Mouse (Mus musculus): ENCODE measurements around the gene Ttll10.

Gene Ttll10

DNA sequence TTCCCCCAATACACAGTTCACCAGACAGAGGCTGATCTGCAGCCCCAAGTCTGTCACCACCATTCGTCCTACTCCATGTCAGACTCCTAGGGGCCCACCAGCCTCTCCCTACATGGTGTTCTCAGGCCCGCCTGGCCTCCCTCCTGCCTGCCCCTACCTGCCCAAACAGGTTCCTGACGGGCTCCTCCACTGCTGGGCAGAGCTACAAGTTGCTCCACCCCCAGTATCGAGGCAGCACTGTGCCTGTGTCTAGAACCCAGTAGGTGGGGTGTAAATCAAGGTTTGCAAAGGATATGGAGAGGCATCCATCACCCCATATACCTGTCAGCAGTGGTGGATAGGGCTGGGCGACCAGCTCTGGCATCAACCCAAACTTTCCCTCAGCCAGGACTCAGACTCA, at the start of gene Ttll10:
TSS of gene Ttll10 (minus strand) at position 154 of the 400 bp plus-strand sequence.
- DNase-seq (ENCODE audit: low spot score), result peak; percentile 80

GRCm38 (mm10) chr4:156103342-156103741, 44.1 kb upstream of the Ttll10 start:
- DNase-seq (ENCODE audit: low spot score), result no peak

- DNase-seq (ENCODE audit: low spot score), result peak; percentile 23
Measured at GRCm38 (mm10) chr4:156101481-156101903, 42.3 kb upstream of the Ttll10 start.

DNA sequence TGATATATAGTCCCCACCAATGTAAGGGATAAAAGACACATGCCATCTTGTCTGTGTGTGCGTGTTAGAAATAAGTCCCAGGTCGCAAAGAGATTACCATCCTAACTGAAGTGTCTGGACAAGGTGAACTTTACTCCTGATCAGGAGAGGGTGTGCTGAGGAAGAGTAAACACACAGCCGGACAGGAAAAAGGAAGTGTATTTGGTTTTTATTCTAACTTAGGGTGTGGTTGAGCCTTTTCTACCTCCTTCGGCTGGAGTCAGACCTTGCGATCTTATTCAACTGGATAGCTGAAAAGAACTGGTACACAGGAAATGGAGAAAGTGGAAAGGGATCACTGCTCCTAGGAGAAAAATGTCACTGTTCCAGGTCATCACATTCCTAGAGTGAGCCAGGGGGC, 41.3 kb upstream of the Ttll10 start:
- DNase-seq (ENCODE audit: low spot score), result no peak

GRCm38 (mm10) chr4:156099427-156099826, 40.2 kb upstream of the Ttll10 start:
- no peak for DNase-seq (ENCODE audit: low spot score)

DNA sequence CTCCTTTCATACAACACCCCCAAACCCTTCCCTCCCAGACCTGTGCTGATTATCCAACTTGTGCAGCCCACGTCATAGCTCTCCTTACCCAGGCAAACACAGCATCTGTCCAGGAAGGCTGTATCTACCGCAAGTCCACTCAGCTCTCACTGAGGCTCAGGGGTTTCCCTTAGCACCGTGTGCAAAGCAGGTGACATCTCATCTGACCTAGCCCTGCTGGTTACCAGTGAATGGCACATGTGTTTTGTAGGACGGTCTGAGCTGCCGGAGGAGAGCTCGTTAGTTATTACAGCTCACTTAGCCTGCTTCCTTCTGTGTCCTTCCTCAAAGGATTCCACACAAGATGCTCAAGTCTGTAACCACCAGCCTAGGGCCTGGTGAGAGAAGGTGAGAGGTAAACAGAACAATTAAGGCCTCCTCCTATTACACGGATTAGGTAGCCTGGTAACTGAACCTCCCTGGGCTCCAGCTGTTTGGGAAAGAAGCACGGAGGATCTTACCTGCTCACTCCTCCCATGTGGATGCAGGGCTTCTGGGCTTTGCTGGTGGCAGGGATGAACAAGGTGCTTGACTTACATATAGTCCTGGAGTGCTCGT, 38.7 kb upstream of the Ttll10 start:
- DNase-seq (ENCODE audit: low spot score), result no peak

GRCm38 (mm10) chr4:156096191-156096590, 37.0 kb upstream of the Ttll10 start:
- DNase-seq (ENCODE audit: low spot score), result no peak

GRCm38 (mm10) chr4:156093758-156094157, 34.5 kb upstream of the Ttll10 start:
- no peak for DNase-seq (ENCODE audit: low spot score)

GRCm38 (mm10) chr4:156092765-156093164, 33.6 kb upstream of the Ttll10 start:
- DNase-seq (ENCODE audit: low spot score), result no peak

- no peak for DNase-seq (ENCODE audit: low spot score)
Measured at GRCm38 (mm10) chr4:156091236-156091635, 32.0 kb upstream of the Ttll10 start.

- DNase-seq (ENCODE audit: low spot score), result no peak
Measured at GRCm38 (mm10) chr4:156087398-156088087, 28.3 kb upstream of the Ttll10 start.

GRCm38 (mm10) chr4:156085256-156085655, 26.0 kb upstream of the Ttll10 start:
- DNase-seq (ENCODE audit: low spot score), result no peak

DNA sequence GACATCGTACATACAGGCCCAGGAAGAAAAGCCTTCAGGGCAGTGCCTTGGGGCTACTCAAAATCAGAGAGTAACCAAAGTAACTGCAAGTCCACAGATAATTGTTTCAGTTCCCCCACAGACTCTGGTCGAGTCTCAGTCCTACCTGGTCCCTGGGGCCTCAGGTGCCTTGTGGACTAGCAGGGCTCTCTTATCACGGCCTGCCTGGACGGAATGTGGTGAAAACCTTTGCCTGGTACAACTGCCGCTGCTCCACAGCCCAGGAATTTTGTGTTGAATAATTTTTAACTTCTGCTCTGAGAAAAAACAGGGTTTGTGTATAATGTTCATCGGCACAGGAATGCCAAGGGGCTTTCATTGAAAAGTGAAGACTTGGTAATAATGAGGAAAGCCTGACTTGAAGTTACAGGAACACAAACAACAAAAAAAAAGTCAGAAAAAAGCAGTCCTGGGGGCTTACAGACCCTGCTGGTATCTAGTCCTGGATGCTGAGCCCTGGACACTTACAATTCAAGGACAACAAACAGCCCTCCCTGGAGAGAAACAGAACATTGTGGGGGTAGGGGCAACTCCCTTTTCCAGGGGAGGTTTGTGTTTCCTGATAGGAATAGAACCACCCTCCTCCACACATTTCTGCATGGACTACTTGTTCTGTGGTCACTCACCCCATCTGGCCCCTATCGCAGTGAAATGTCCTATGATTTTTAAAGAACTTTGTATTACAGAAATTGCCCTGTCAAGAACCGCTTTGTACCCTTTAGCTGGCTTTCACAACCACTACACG, 25.1 kb upstream of the Ttll10 start:
- no peak for DNase-seq (ENCODE audit: low spot score)

DNA sequence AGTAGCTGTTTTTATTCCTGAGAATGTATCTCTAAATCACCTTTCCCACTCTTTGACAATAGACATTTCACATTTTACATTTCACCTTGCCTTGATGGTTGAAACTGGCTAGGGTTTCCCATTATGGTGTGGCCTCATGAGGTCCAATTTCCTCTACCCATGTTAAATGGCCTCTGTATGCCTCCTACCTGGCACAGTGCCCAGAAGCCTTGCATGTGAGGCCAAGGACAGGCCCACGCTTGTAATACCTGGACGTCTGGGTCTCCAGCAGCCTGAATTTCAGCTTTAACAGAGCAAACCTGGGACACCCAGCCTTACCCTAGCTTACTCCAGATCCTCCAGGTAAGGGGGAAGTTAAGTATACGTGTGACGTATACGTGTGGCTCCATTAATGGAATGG, 24.1 kb upstream of the Ttll10 start:
- peak; percentile 31 for DNase-seq (ENCODE audit: low spot score)

- DNase-seq (ENCODE audit: low spot score), result no peak
Measured at GRCm38 (mm10) chr4:156082621-156083234, 23.5 kb upstream of the Ttll10 start.

DNA sequence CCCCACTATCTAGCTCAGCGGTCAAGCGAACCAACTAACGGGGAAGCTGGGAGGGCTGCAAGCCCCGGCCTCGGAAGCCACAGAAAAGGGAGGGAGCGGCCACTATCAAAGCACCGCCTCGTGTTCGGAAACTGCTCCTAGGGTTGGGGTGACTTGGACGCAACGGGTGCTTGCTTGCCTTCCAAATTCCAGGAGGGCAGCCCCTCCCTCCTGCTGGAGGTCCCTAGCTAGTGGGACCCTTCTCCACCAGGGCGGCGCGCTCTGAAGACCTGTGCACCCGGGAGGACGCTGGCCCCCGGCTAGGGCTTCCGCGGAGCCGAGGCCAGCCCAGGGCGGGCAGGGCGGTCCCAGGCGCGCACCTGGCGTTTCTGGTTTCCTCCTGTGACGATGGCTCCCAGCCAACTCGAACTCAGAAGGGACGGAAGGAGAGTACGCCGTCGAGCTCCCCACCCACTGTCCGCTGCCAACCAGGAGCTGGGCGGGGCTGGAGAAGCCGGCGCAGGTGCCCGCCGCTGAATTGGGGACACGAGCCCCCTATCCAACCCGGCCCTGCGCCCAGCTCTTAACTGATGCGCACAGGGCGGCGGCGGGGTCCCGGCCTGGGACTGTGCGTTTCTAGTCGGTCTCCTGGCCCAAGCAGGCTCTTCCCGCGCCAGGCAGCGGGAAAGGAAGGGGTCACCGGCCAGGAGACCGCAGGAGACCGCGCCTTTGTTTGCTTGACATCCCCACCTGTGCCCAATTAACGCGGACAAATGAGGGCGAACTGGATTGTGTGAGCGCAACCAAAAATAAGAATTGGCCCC, 18.5 kb upstream of the Ttll10 start:
- DNase-seq (ENCODE audit: low spot score), result peak; percentile 84

DNA sequence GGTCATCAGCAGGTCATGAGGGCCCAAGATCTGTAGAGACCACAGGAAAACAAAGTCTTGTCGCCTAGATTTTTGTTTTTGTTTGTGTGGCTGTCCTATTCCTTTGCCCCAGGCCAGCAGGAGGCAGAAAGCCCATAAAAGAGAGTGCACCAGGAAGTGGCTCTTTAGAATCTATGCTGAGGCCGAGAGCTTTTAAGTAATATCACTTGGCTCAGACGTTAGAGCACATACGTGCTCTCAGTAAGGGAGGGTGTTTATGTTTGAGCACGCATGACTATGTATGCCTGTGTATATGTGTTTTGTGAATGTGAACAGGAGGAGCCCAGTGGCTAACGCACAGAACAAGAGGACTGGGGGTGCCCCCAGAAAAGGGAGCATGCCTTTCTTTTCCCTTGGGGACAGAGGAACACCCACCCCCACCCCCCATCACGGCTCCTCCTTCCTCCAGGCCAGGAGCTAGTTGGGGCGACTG, 17.7 kb upstream of the Ttll10 start:
- no peak for DNase-seq (ENCODE audit: low spot score)

DNA sequence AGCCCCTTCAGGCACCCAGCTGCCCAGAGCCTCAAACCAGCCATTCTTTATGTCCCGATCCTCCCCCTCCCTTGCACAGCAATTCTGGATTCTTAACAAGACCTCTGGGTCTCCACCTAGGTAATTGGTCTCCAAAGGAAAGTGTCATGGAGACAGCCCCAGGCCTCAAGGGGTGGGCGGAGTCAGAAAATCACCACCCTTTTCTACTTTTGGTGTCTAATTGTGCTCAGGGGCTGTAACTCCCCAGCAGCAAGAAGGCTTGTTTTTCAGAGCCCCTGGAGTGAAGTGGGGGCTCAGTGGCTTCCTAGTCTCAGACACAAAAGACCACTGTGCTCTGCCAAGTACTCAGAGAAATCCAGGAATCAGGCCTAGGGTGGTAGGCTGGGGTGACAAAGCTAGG, 11.5 kb upstream of the Ttll10 start:
- no peak for DNase-seq (ENCODE audit: low spot score)

DNA sequence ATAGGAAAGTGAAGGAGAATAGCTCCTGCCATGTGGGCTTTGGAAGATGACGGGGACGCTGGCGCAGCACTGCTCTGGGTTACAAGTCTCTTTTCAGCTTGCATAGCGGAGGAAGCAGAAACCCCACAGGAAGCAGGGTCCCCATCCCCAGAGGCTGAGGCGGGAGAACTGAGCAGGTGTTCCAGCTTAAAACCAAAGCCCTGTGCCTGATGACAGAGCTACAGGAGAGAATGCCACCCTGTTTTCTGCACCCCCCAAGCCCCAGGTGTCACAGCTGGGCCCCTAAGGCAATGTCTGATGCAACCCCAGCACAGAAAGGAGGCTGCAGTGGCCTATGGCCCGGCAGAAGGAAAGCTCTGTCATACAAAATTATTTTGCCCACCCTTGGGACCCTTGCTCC, 11.1 kb upstream of the Ttll10 start:
- no peak for DNase-seq (ENCODE audit: low spot score)

- DNase-seq (ENCODE audit: low spot score), result no peak
Measured at GRCm38 (mm10) chr4:156069701-156070100, 10.5 kb upstream of the Ttll10 start.

DNA sequence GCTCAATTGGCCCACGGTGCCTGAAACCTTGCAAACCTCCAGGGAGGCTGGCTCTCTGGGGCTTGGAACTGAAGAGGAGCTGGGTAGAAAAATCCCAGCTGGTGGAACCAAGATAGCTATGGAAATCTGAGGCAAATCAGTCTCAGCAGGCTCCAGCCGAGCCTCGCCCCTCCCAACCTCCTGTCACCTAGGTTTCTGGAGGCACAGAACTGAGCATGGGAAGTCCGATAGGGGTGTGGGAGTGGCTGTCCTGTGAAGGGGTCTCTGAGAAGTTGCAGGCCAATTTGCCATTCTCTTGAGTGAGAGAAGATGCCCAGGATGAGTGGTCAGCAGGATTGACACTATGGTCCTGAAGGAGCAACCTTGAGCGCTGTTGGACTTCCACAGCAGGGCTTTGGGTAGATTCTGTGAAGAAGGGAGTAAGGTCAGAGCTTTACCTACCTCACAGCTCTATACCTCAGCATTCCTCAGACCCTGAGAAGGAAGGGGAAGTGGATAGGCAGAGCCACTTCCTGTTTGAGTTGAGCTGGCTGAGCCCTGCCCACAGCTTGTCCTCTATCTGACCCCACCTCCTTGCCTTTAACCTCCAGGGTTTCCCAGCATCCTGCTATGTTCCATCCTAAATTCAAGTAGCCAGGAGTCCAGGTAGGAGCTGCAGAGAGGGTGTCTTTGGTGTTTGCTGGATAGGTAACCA, 8.2 kb upstream of the Ttll10 start:
- DNase-seq (ENCODE audit: low spot score), result no peak
